Mouse (Mus musculus) hindbrain, postnatal 0 days (tissue): ENCODE measurements at regions not wholly inside any gene's neighbourhood (a gene's known extent, or its start where the extent isn't known, plus 50 kb on each side); places are given as distances from the start of the nearest gene placed in this dataset.
A peak's percentile ranks its signal among the peaks of the same experiment; 100 is the strongest.

Source experiments
- ATAC-seq: fragments of 200-750 bp; cut with Nextera tagmentation; 2 replicates; pipeline ENCODE4 v1.8.0; 2017; ENCODE audit warnings: mild to moderate bottlenecking, moderate TSS enrichment, moderate library complexity
- DNase-seq: peaks from one replicate; pipeline ENCODE4 v3.0.0-alpha.2; 2015; ENCODE audit warnings: low spot score
- H3K27ac ChIP-seq: fragments of 300-500 bp; sonication (generic); 2 replicates; pipeline ENCODE4 v1.5.1; 2014; ENCODE audit warnings: mild to moderate bottlenecking
- H3K27me3 ChIP-seq: fragments of 300-500 bp; sonication (generic); 2 replicates; pipeline ENCODE4 v1.6.1; 2014; ENCODE audit warnings: low read length, mixed read lengths; ENCODE audit not compliant: insufficient read depth
- H3K36me3 ChIP-seq: fragments of 300-500 bp; sonication (generic); 2 replicates; pipeline ENCODE4 v1.6.1; 2014; ENCODE audit warnings: low read length, mixed read lengths; ENCODE audit not compliant: insufficient read depth
- H3K4me1 ChIP-seq: fragments of 300-500 bp; sonication (generic); 2 replicates; pipeline ENCODE4 v1.6.1; 2014; ENCODE audit warnings: antibody characterized with exemption, low read length, mixed read lengths; ENCODE audit not compliant: insufficient read depth
- H3K4me2 ChIP-seq: fragments of 300-500 bp; sonication (generic); 2 replicates; pipeline ENCODE4 v1.6.1; 2014; ENCODE audit warnings: low read depth, mild to moderate bottlenecking, low read length, moderate library complexity, mixed read lengths
- H3K4me3 ChIP-seq: fragments of 300-500 bp; sonication (generic); 2 replicates; pipeline ENCODE4 v1.5.1; 2014; ENCODE audit warnings: low read length
- H3K9ac ChIP-seq: fragments of 300-500 bp; sonication (generic); replicated peaks from 2 replicates; pipeline ENCODE4 v1.6.1; 2014; ENCODE audit warnings: mild to moderate bottlenecking, low read length, moderate library complexity, mixed read lengths
- H3K9me3 ChIP-seq: fragments of 300-500 bp; sonication (generic); 2 replicates; pipeline ENCODE4 v1.6.1; 2016; ENCODE audit warnings: low read length, mixed read lengths
- CTCF ChIP-seq: IDR thresholded peaks from 2 replicates; pipeline ENCODE4 v1.5.1; 2016; ENCODE audit warnings: antibody characterized with exemption, control low read depth, low read depth
- WGBS: fragments of 180-500 bp; shearing (Covaris S2); extraction: QIAGEN DNeasy Blood & Tissue Kit; methylation state at CpG from one replicate; pipeline ENCODE4 v1.1.7; 2014; 5-methylcytosine and 5-hydroxymethylcytosine counted together

- TF ChIP-seq CTCF = no peak
- WGBS = 61% methylated on average over 8 of the region's 8 CpGs
- ATAC-seq = peak; percentile 76
Measured at GRCm38 (mm10) chr19:19885933-19886710, 504.6 kb downstream of the Anxa1 start.

GRCm38 (mm10) chr19:19880895-19881294, 509.8 kb downstream of the Anxa1 start:
- H3K9ac ChIP-seq = no peak overlapping the region
- no peak for ATAC-seq

More at GRCm38 (mm10) chr19:19885933-19886710, 504.6 kb downstream of the Anxa1 start:
- DNase-seq = peak; percentile 51
- Histone ChIP-seq H3K9ac (no peak overlapping the region), H3K4me3 (no peak overlapping the region), H3K4me2 (no peak overlapping the region), H3K27me3 (no peaks in the 10 kb centered on the region), H3K27ac (peak overlapping the region; percentile 32; the same call in 1 of the 2 replicates), H3K36me3 (no peaks in the 10 kb centered on the region), H3K9me3 (no peaks in the 10 kb centered on the region), H3K4me1 (no peaks in the 10 kb centered on the region)

GRCm38 (mm10) chr19:19848152-19848551, 542.6 kb downstream of the Anxa1 start:
- H3K27me3 ChIP-seq = no peaks in the 10 kb centered on the region
- no peaks in the 10 kb centered on the region for H3K36me3 ChIP-seq
- no peak overlapping the region for H3K9ac ChIP-seq
- no peaks in the 10 kb centered on the region for H3K4me1 ChIP-seq
- no peak overlapping the region for H3K27ac ChIP-seq
- TF ChIP-seq CTCF = no peak
- DNase-seq (peak; percentile 7), ATAC-seq (no peak)
- H3K9me3 ChIP-seq = no peaks in the 10 kb centered on the region
- no peak overlapping the region for H3K4me2 ChIP-seq
- 44% methylated on average over 4 of the region's 4 CpGs for WGBS
- H3K4me3 ChIP-seq = no peak overlapping the region

More at GRCm38 (mm10) chr19:19880895-19881294, 509.8 kb downstream of the Anxa1 start:
- Histone ChIP-seq H3K9me3 (no peaks in the 10 kb centered on the region), H3K4me3 (no peak overlapping the region), H3K36me3 (no peaks in the 10 kb centered on the region), H3K27ac (no peak overlapping the region), H3K4me2 (no peak overlapping the region), H3K4me1 (no peaks in the 10 kb centered on the region), H3K27me3 (no peaks in the 10 kb centered on the region)
- no peak for TF ChIP-seq CTCF
- DNase-seq = no peak

- no peak for TF ChIP-seq CTCF
- 93% methylated on average over 1 of the region's 1 CpGs for WGBS
- Histone ChIP-seq H3K36me3 (no peaks in the 10 kb centered on the region), H3K9ac (no peak overlapping the region), H3K4me1 (no peaks in the 10 kb centered on the region), H3K27me3 (no peaks in the 10 kb centered on the region), H3K4me2 (no peak overlapping the region), H3K9me3 (no peaks in the 10 kb centered on the region), H3K27ac (no peak overlapping the region), H3K4me3 (no peak overlapping the region)
- DNase-seq (no peak), ATAC-seq (no peak)
Measured at GRCm38 (mm10) chr19:19807992-19808391, 582.8 kb downstream of the Anxa1 start.

GRCm38 (mm10) chr19:19793835-19794234, 596.9 kb downstream of the Anxa1 start:
- no peak overlapping the region for H3K4me2 ChIP-seq
- no peak overlapping the region for H3K27ac ChIP-seq
- no peaks in the 10 kb centered on the region for H3K36me3 ChIP-seq
- no peak overlapping the region for H3K4me3 ChIP-seq
- WGBS = 74% methylated on average over 2 of the region's 2 CpGs
- DNase-seq (no peak), ATAC-seq (no peak)
- TF ChIP-seq CTCF = no peak
- no peaks in the 10 kb centered on the region for H3K27me3 ChIP-seq
- H3K9ac ChIP-seq = no peak overlapping the region
- no peaks in the 10 kb centered on the region for H3K9me3 ChIP-seq
- H3K4me1 ChIP-seq = no peaks in the 10 kb centered on the region

- no peaks in the 10 kb centered on the region for H3K36me3 ChIP-seq
- DNase-seq (no peak), ATAC-seq (no peak)
- H3K4me3 ChIP-seq = no peak overlapping the region
- TF ChIP-seq CTCF = no peak
- no peak overlapping the region for H3K4me2 ChIP-seq
- no peak overlapping the region for H3K9ac ChIP-seq
- no peaks in the 10 kb centered on the region for H3K27me3 ChIP-seq
- no peaks in the 10 kb centered on the region for H3K9me3 ChIP-seq
- H3K27ac ChIP-seq = no peak overlapping the region
- no peaks in the 10 kb centered on the region for H3K4me1 ChIP-seq
Measured at GRCm38 (mm10) chr19:19783507-19783906, 607.2 kb downstream of the Anxa1 start.

- Histone ChIP-seq H3K27ac (no peak overlapping the region), H3K4me3 (no peak overlapping the region), H3K9ac (no peak overlapping the region), H3K4me1 (no peaks in the 10 kb centered on the region), H3K9me3 (no peaks in the 10 kb centered on the region), H3K36me3 (no peaks in the 10 kb centered on the region), H3K4me2 (no peak overlapping the region), H3K27me3 (no peaks in the 10 kb centered on the region)
- ATAC-seq (no peak), DNase-seq (no peak)
- 69% methylated on average over 4 of the region's 4 CpGs for WGBS
- no peak for TF ChIP-seq CTCF
Measured at GRCm38 (mm10) chr19:19777891-19778290, 612.9 kb downstream of the Anxa1 start.
